Mouse (Mus musculus) kidney, adult 2 months (tissue): ENCODE results near the gene Aes. TPM values are rescaled to one million over a fixed set of nuclear protein-coding genes. Genes with fewer than 3 reads are reported as not detected.

Source experiments
- DNase-seq: peaks from one replicate; pipeline ENCODE4 v3.0.0; 2021
- H3K27ac ChIP-seq: fragments of 200-500 bp; 2 replicates; pipeline ENCODE4 v1.5.1; 2012; ENCODE audit warnings: low read depth, low read length, control low read depth, inconsistent platforms; ENCODE audit not compliant: insufficient read depth
- H3K27me3 ChIP-seq: fragments of 200-500 bp; replicated peaks from 2 replicates; pipeline ENCODE4 v1.6.1; 2012; ENCODE audit warnings: mild to moderate bottlenecking, moderate library complexity, low read length, inconsistent platforms; ENCODE audit not compliant: control insufficient read depth, insufficient read depth
- H3K36me3 ChIP-seq: fragments of 200-500 bp; 2 replicates; pipeline ENCODE4 v1.6.1; 2012; ENCODE audit warnings: mild to moderate bottlenecking, moderate library complexity, low read length, inconsistent platforms; ENCODE audit not compliant: control insufficient read depth, insufficient read depth
- H3K4me1 ChIP-seq: fragments of 200-500 bp; 2 replicates; pipeline ENCODE4 v1.6.1; 2011; ENCODE audit warnings: low read length; ENCODE audit not compliant: control insufficient read depth, insufficient read depth
- H3K4me3 ChIP-seq: fragments of 200-500 bp; 2 replicates; pipeline ENCODE4 v1.5.1; 2011; ENCODE audit warnings: mild to moderate bottlenecking, low read depth, low read length, control low read depth; ENCODE audit not compliant: insufficient read depth
- CTCF ChIP-seq: fragments of 200-500 bp; conservative IDR thresholded peaks from 2 replicates; pipeline ENCODE4 v1.5.1; 2011; ENCODE audit warnings: low read depth, mild to moderate bottlenecking, control low read depth, low read length, moderate library complexity, mixed read lengths; ENCODE audit not compliant: insufficient read depth, insufficient read length
- POLR2A ChIP-seq: fragments of 200-500 bp; IDR thresholded peaks from one replicate; pipeline ENCODE4 v1.6.1; 2011; ENCODE audit warnings: low read depth, low read length, control low read depth
- WGBS: fragments of 180-500 bp; shearing (Covaris S2); methylation state at CpG from one replicate; pipeline ENCODE4 v1.1.7; 2018; 5-methylcytosine and 5-hydroxymethylcytosine counted together
- polyA plus RNA-seq: library from polyadenylated mRNA; depleted of rRNA; stranded (reverse); fragments of >200 nt; gene quantifications from 2 replicates; pipeline ENCODE4 v1.2.3, GENCODE M21; 2012

Aes gene
- polyA plus RNA-seq, 1 experiment: 2,250 TPM

DNA sequence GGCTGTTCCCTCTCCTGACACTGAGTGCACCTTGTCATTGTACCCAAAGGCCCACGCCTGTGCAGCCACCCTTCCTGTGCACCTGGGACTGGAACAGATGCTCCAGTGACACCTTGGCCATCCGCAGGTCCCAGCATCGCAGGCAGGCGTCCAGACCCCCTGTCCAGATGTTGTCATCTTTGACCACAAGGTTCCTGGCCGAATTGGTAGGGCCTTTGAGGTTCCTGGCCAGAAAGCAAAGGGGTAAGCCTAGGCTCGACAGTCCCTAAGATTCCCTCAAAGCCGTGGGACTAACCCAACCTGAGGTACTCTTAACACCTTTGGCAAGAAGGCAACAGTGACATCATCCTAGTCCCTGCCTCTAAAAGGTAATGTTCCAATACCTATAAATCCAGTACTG, 33.3 kb downstream of the Aes start:
- no peaks in the 10 kb centered on the region for H3K27me3 ChIP-seq
- WGBS: 85% methylated on average over 7 of the region's 7 CpGs
- no peak overlapping the region for H3K27ac ChIP-seq
- DNase-seq: no peak
- H3K4me1 ChIP-seq: 0 out of 2 replicates have a peak, but pooled peaks cover 2% of the 10 kb centered on the region
- no peak overlapping the region for H3K4me3 ChIP-seq
- H3K36me3 ChIP-seq: no peaks in the 10 kb centered on the region
- TF ChIP-seq POLR2A (no peak), CTCF (no peak)

DNA sequence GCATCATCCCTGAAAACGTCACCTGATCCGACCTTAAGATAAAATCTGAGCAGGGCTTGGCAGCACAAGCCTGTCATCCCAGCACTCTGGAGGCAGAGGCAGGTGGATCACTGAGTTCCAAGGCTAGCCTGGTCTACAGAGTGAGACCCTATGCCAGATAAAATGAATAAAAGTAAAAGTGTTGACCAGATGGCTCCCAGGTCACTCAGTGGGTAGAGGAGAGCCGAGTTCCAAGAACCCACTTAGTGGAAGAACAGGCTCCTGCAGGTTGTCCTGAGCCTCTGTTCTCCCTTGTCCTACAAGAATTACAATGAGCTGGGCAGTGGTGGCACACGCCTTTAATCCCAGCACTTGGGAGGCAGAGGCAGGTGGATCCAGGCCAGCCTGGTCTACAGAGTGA, 33.9 kb downstream of the Aes start:
- TF ChIP-seq POLR2A: no peak
- TF ChIP-seq CTCF: no peak
- WGBS: 68% methylated on average over 4 of the region's 4 CpGs
- H3K36me3 ChIP-seq: no peaks in the 10 kb centered on the region
- H3K27me3 ChIP-seq: no peaks in the 10 kb centered on the region
- H3K27ac ChIP-seq: no peak overlapping the region
- H3K4me1 ChIP-seq: 0 out of 2 replicates have a peak, but pooled peaks cover 2% of the 10 kb centered on the region
- H3K4me3 ChIP-seq: no peak overlapping the region
- DNase-seq: no peak

DNA sequence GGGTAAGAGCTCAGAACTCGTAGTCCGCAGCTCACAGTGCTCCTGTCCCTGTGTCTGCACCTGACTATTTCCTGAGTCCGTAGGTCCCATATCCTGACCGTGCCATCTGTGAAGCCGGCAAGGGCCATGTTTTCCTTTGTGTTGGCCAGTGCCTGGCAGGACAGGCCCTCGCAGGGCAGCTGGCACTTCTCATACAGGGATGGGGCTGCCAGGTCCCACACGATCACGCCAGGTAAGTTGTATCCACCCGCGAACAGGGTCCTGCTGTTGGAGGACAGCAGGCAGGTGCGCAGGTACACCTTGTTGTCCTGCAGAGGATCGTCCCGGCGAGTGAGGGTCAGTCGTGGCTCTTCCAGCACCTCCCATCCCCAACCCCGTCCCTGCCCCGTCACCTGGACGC, 34.6 kb downstream of the Aes start:
- no peak overlapping the region for H3K27ac ChIP-seq
- no peaks in the 10 kb centered on the region for H3K27me3 ChIP-seq
- TF ChIP-seq POLR2A: no peak
- TF ChIP-seq CTCF: no peak
- no peaks in the 10 kb centered on the region for H3K36me3 ChIP-seq
- H3K4me1 ChIP-seq: 0 out of 2 replicates have a peak, but pooled peaks cover 2% of the 10 kb centered on the region
- WGBS: 83% methylated on average over 18 of the region's 18 CpGs
- no peak overlapping the region for H3K4me3 ChIP-seq
- DNase-seq: no peak

DNA sequence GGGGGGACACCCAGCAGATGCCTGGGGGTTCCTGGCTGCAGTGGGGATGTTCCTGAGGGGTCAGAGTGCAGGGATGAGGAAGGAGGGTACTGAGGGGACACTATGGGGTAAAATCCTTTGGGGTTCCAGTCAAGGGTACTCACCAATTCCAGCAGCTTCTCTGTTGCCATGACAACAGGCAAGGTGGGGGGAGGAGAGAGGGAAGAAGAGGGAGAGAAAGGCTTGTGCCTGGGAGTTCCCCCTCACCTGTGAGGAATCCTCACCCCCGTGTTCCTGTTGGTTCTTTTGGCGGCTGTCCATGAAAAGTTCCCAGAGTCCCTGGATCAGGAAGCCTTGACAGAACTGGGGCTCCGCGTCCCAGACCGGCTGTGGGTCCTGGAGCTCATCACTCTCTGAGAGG, 36.3 kb downstream of the Aes start:
- 54% methylated on average over 5 of the region's 5 CpGs for WGBS
- no peak for TF ChIP-seq POLR2A
- TF ChIP-seq CTCF: no peak
- no peak for DNase-seq
- Histone ChIP-seq H3K36me3 (no peaks in the 10 kb centered on the region), H3K4me3 (no peak overlapping the region), H3K4me1 (peaks cover 2% of the 10 kb centered on the region; the same call in 1 of the 2 replicates), H3K27ac (no peak overlapping the region), H3K27me3 (no peaks in the 10 kb centered on the region)

DNA sequence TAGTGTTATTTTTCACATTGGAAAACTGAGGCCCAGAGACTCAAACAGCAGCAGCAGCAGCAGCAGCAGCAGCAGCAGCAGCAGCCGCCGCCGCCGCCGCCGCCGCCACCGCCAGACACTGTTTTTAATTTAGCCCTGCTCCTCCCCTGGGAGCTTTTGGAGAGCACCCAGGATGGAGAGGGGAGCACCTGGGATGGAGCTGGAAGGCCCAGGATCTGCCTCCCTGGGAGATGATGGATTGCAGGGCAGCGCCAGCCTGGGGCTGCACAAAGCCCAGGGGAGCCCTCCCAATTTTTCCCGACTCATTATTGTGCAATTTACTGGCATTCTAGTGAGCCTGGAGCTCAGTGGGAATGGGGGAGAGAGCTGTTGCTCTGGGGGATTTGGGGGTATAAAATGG, 37.3 kb downstream of the Aes start:
- Histone ChIP-seq H3K4me3 (no peak overlapping the region), H3K36me3 (no peaks in the 10 kb centered on the region), H3K4me1 (peaks cover 5% of the 10 kb centered on the region; the same call in 1 of the 2 replicates), H3K27ac (no peak overlapping the region), H3K27me3 (no peaks in the 10 kb centered on the region)
- TF ChIP-seq POLR2A: no peak
- no peak for TF ChIP-seq CTCF
- no peak for DNase-seq
- 25% methylated on average over 10 of the region's 10 CpGs for WGBS

DNA sequence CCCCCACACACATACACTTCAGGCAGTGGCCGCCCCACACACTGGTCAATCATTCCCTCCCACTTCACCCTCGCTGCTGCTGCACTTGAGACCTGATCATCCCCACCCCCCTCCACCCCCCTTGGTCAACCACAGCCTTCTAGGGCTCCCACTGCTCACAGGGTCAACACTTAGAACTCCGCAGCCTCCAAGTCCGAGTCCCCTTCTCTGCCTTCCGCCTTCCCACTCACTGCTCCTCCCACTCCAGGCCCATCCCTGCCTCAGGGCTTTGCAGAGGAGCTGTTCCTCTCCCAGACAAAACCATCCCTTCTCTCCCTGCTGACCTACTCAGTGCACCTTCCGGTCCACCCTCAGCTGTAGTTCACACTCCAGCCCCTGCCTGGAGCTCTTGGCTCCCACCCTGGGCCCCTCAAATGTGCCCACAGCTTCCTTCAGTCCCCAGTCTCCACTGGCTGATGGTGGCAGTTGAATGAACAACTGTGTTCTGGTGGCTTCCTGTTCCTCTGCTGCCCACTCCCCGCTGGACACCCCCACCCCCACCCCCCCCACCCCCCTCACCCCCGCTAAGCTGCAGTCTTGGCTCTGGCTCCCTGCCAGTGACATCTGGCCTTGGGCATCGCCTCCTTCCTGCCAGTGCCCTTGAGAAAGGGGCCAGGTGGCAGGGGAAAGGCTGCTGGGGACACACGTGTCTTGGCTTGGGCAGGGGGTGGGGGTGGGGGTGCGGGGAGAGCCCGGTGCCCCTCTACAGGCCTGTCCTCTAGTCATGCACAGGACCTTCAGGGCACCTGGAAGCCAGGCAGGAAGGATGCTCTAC, 38.1 kb downstream of the Aes start:
- Histone ChIP-seq H3K4me3 (peak overlapping the region; percentile 1; the same call in 1 of the 2 replicates), H3K4me1 (peaks cover 5% of the 10 kb centered on the region; the same call in 1 of the 2 replicates), H3K36me3 (no peaks in the 10 kb centered on the region), H3K27me3 (no peaks in the 10 kb centered on the region), H3K27ac (no peak overlapping the region)
- no peak for DNase-seq
- WGBS: 6% methylated on average over 12 of the region's 12 CpGs
- no peak for TF ChIP-seq POLR2A
- TF ChIP-seq CTCF: no peak

DNA sequence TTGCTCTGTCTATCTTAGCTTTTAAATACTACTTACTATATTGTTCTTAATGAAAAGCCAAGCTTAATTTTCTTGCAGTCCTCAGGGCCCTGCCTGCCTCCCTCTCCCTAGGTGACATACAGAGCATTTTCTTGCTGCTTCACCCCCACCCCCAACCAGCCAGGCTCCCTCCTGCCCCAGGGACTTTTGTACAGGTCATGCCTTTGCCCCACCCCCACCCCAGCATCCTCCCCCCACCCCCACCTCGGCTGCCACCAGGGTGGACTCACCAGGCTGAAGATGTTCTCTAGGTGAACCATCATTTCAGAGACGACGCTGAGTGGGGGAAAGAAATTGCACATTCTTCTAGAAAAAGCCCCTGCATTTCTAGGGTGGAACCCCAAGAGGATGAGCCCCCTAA, 39.1 kb downstream of the Aes start:
- Histone ChIP-seq H3K27ac (no peak overlapping the region), H3K36me3 (no peaks in the 10 kb centered on the region), H3K27me3 (no peaks in the 10 kb centered on the region), H3K4me1 (peaks cover 5% of the 10 kb centered on the region; the same call in 1 of the 2 replicates), H3K4me3 (no peak overlapping the region)
- TF ChIP-seq CTCF (no peak), POLR2A (no peak)
- no peak for DNase-seq
- 65% methylated on average over 3 of the region's 3 CpGs for WGBS
